Mouse (Mus musculus) lung, adult 18-20 months (tissue): ENCODE measurements around the gene Snx29.
"Not testable (repeated sequence)": the region's sequence is repeated elsewhere in the genome, so short reads cannot be mapped to it uniquely, and the experiment has no call there.

Source experiments
- DNase-seq, 2 experiments: peaks; one replicate each; pipeline ENCODE4 v3.0.0; 2022; ENCODE audit warnings: mixed read lengths in 2 of 2

Gene Snx29

DNA sequence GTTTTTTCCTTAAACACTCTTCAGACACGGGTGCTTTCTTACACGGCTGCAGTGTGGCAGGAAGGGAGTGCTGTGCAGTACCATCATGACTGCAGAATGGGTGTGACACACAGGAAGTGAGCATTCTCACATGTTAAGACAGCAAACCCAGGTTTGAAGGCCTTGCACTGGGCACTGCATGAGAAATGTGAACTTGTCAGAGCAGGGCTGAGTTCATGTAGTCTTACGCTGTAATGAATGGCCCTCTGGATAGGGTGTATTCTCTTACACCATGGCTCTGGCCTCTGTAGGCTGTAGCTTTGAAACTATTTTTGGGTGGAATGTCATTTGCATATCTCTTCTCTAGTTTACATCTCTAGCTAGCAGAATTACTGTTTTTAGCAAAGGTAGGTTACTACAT is 178.4 kb downstream of the Snx29 start:
- DNase-seq = no peak

DNA sequence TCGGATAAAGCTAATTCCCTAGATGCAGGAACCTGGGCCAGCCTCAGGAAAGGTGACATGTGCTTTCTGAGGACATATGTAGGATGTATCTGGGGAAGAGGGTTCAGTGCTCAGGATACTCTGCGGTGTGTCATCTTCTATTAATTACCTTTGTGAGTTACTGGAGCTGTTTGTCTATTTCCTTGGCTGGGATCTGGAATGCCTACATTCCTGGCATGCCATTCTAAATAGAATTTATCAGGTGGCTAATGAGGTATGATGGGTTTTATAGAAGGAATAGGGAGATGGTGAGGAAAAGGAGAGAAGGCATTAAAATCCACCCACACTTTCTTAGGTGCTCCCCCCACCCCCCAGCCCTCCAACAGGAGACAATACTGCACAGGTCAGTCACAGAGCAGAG is 178.9 kb downstream of the Snx29 start:
- DNase-seq = no peak

DNA sequence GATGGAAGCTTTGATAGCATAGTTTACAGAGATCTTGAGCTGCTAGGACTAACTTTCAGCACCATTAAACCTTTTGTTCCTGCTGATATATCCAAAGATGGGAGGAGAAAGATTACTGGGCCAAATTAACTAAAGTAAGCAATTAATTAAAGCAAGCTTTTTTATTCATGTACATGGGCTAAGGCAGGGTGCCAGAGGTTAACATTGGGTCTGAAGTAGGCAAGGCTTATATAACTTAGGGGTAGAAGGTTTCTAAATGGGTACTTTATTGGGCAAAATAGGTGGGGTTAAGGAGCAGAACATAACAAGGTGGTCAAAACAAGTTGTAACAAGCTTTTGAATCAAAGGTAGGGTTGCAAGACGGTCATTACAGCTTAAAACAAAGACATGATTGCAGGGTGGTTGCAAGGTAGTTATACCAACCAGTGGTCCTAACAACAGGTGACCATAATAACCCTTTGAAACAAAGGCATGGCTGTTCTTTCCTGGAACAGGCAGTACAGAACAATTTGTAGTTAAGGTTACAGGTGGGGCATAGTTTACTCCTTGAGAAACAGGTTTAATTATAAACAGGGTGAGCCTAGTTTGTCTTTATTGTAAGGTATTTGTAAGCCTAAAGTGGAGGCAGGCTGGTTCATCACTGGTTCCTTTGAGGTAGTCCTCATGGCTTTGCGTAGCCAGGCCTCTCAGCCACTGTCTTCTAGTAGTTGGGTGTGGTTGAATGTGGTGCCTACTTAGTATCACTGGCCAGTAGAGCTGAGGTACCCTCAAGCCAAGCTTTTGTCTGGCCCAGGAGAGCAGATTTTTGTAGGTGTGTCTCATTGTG is 182.2 kb downstream of the Snx29 start:
- no peak for DNase-seq

DNA sequence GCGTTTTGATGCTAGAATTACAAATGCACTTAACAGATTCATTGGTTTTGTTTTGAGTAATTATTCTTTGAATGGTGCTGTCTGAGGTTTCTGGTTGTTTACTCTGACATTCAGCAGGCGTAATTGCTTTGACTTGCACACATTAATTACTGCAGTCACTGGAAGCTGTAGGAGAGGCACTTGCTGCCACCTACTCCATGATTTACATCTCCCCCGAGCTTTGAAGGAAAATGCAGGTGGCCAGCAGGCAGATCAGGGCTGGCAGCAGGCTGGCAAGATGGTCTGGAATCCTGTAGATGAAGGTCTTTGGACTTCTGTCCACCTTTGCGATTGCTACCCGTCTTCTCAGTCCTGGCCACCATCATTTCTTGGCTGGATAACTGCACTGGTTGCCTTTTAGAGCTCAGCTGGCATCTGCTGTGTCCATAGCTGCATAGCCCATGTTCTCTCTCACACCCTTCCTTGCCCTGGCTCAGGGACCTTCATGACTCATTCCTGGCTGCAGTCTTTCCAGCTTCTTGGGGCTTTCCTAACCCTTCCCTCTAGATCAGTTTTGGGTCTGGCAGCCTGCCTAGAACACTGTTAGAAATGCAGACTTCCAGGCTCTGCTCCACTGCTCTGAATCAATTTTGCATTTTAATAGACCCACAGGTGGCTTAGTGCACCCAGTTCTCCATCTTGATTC is 182.9 kb downstream of the Snx29 start:
- peak; percentile 67 to 77 for DNase-seq

DNA sequence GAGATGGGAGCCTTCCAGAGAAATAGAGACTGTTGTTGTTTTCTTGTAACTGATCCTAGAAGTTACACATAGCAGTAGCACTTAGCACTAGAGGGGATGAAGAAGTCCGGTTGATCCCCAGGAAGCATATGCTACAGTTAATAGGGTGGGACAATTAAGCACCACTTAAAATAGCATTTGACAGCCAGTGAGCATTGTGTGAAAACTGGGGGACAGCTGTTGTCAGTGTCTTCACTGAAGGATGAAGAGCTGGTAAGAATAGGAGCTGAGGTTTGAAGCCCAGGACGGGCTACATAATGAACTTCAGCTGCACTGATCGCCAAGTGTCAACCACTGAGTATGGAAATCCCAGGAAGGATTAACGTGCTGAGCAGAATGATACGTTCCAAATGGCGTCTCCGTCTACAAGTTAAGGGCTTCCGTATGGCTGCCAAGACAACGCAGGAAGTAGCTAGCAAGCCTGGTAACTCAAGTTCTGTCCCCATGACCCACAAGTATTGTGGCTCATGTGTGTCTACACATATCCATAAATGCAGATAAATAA is 184.6 kb downstream of the Snx29 start:
- DNase-seq = no peak

DNA sequence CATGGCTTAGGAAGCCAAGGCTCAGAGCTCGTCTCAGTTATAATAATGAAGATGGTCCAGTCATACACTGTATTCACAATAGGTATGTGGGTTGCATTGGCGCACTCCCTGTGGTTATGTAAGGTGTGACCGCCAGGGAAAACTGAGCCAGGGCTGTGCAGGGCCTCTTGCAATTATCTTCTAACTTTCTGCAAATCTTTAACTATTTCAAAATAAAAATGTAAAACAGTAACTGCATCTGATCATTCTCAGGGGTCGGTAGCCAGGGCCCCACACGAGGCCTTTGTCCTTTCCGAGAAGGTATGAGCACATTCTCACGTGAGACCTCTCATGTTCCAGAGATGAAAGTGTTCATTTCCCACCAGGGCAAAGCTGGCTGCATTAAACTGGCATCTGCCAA is 185.6 kb downstream of the Snx29 start:
- no peak for DNase-seq

DNA sequence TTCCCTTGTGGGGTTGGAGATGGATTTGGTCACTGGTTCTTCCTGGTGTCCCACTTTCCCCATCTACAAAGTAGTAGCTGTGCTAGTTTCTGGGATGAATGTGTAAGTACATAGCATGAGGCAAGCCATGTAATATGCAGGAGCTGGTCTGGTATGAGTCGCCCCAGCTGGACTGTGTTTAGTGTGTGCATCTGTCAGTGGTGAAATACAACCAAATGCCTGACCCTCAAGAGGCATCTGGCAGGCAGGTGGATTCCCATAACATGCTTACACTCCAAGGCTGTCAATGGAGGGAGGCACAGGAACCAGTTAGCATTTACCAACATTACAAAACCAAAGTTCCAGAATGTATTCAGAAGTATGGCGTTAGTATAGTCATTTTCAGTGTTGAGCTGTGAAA is 187.7 kb downstream of the Snx29 start:
- no peak for DNase-seq

DNA sequence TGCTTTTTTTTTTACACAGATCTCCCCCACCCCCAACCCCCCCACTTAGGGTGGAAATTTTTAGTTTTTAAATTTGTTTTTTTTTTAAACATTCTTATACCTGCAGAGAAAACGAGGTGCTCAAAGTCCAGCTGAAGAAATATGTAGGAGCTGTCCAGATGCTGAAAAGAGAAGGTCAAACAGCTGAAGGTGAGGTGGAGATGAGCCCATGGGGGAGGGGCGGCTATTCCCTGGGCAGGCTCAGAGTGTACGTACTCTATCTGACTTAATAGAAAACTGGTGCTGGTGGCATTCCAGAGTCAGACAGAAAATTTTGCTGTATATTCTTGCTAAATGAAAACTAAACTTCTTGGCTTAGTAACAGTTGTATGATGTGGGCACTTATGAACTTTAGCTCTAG is 188.1 kb downstream of the Snx29 start:
- no peak for DNase-seq

DNA sequence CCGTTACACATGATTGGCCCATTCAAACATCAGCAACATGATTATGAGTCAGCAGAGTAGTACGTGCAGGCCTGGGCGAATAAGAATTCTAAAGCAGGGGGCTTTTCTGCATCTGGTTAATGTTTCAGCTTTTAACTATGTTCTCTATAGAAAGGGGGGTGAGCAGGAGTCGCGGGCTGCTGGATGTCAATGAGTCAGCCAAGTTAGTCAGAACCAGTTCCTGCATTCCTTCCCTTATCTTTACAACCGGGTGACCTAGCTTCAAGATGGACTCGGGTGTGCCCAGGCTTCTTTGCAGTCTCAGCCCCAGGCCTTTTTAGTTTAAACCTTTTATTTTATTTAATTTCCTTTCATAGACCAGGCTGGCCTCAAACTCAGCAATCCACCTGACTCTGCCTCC is 189.0 kb downstream of the Snx29 start:
- not testable (repeated sequence) for DNase-seq

DNA sequence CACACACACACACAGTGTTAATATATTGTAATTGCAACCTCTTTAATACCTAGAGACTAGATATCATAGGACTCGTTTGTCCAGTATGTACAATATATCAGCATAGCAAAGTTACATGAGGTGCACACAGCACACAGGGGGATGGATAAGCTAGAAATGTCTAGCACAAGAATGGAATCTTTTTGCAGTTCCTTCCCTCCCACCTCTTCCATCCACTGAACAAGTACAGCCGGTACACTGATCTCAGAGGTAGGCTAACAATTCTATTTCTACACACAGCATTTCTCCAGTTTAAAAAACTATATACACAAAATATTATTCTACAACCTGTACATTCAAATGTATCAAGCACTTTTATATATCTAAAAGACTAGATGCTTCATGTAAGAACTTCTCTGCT is 194.0 kb downstream of the Snx29 start:
- no peak for DNase-seq

DNA sequence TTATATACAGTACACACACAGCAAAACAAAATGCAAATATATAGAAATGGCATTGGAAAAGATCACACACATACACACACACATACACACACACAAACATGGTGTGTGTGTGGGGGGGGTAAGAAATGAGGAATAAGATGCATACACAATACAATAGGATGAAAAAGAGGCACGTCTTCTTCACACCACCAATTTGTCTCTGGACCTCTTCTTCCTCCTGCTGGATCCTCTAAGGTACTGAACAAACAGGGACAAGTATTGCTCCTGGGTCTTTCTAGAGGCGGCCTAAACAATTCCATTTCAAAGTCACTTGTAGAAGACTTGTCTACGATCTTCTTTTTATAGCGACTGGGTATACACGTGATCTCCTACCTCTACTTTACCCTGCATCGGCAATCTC is 194.7 kb downstream of the Snx29 start:
- no peak for DNase-seq

DNA sequence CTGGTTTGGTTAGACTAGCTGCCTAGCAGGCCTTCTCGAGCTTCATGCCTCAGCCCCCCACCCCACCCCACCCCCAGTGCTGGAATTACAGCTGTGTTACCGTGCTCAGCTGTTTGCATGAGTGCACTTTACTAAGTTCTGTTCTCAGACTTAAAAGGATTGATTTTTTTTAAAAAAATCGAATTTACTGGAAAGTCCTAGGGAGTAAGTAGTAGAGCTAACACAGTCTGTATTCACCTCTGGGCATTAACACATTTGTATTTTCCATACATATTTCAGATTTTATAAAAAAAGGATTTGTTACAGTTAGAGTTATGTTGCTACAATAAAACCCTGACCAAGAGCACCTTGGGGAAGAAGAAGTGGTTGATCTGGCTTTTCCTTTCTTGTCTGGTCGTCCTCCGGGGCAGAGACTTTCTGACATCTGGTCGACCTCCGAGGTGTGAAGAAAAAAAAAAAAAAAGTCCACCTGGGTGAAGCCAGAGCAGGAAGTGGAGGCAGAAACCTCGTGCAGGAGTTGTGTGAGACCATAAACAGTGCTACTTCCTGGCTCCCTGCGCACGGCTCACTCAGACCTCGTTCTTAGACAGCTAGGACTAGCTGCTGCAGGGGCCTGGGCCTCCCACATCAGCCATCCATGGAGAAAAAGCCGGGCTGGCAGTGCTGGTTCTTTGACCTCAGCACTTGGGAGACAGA is 196.2 kb downstream of the Snx29 start:
- DNase-seq = no peak

DNA sequence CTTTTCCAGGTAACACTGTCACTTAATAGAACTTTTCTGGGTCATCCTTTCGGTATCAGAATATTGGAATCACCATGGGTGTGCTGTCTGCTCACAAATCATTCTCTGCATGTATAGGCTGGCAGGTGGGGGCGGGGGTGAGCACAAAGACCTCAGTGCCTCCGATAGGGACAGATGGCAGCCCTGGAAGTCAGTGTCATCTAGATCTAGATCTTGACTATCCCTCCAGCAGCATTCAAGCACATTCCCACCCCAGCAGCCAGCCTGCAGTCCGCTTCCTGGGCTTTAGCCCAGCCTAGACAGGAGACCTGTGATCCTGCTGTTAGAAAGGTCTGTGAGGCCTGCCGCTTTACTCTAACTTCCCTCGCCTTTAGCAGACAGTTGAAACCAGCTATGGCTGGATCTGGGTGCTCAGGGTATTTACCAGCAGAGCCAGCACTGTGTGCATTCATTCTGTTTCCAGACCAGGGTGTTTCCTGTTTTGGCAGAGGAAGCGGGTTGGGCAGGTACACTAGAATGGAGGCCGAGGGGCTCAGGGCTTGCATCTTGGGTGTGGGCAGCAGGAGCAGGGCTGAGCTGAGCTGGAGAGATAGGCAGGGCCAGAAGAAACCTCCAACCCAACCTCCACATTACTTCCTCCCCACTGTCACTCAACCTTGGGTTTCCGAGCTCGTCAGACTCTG is 203.5 kb downstream of the Snx29 start:
- DNase-seq = no peak

DNA sequence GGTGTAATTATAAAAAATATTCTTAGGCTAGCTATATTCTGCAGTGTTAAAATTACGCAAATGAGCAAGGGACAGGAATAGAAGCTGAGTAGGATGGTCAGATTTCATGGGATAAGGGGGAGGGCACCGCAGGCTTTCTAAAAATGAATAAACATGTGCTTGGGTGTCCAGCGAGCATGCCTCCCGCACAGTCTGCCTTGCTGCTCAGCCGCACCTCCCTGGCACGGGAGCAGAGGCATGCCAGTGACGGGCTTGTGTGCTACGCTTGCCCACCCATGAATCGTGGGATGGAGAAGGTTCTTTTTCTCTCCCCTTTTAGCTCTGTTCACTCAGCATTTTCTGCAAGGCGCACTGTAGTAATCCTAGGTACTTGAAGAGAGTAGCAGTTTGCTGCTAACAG is 204.3 kb downstream of the Snx29 start:
- DNase-seq = no peak

DNA sequence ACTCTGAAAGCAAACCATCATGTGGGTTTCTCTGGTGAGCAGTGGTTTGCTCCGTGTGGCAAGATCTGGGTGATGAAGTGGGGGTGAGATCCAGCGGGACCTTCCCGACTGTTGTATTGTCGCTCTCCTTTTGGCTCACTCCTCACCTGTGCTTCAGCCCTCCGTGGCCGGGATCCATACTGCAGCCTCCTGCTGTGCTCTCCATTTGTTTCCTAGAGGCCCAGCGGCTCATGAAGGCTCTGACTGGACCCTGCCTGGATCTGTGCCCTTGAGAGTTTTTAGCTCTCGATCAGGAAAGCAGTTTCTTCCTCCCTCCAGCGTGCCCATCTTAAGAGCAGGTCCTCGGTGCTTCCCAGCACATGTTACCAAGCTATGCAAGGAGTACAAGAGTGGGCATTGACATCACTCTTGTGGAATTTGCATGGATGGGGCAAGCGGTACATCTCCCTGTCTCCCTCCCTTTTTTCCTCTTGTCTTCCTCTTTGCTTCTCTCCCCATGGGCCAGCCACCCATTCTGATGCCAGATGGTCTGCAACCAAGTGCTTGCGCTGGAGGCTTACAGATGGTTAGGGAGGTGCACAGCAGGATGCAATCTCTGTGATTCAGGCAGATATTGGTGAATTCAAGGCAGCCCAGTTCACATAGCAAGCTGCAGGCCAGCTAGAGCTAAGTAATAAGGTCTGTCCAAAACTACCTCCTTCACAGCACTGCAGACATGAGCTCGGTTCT is 207.9 kb downstream of the Snx29 start:
- no peak for DNase-seq

DNA sequence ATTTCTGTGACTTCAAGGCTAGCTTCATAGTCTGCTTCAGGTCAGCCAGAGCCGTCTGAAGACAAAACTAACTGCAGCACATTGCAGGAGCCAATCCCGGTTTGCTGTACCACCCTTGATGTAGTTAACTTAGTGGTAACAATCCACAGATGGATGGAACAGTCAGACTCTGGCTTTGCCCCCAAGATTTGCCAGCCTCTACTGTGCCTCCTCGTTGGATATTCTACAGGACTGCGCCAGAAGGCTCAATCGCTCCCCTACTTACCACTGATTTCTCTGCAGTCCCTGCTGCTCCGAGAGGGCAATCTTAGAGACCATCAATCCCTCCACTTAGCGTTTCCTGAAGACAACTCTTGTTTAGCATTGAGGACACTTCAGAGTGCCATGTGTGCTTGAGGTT is 208.7 kb downstream of the Snx29 start:
- DNase-seq = no peak

DNA sequence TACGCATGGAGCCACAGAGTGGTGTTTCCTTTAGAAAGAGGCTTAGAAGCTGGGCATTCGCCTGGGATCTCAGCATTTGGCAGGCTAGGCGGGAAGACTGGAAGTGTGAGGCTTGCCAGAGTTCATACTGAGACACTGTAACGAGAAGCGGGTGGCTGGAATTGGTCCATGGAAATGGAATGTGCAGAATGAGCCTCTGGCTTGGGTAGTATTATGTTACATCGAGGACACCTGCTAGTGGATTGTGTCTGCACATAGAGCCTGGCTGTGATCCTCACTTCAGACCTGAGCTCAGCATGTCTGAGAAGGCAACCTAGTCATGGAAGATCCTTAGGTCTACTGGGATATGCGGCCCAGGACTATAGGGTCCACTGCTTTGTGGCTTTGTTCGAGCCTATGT is 209.9 kb downstream of the Snx29 start:
- peak; percentile 54 to 63 for DNase-seq

DNA sequence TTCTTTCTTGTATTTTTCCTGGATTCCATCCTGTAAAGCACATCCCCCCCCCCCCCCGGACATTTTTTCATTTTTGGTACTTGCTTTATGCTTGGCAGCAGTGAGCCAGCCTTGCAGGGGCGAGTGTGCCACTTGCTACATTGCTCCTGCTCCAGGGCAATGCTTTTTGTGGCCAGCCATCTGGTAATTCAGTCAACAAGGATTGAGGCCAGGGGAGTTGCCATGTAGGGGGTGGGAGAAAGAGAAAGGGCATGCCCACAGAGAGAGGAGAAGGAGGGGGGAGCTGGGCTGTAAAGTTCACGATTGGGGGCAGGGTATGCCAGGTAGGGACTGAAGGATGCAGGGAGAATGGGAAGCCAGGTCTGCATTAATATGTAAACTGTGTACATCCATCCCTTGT is 210.7 kb downstream of the Snx29 start:
- DNase-seq = no peak

DNA sequence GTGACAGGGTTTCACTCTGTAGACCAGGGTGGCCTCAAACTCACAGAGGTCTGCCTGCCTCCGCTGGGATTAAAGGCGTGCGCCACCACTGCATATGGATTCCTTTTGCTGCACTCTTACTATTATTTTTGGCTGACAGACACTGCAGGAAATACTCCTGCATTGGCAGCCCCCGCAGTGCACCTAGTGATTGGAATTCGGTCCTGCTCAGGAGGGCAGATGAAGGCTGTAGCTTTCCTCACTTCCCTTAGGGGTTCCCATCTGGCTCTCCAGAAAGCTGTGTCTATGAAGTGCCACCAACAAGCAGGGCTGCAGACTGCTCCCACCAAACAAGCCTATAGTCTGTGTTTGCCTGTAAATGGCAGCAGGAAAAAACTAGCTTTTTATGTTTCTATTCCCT is 215.0 kb downstream of the Snx29 start:
- DNase-seq = no peak

DNA sequence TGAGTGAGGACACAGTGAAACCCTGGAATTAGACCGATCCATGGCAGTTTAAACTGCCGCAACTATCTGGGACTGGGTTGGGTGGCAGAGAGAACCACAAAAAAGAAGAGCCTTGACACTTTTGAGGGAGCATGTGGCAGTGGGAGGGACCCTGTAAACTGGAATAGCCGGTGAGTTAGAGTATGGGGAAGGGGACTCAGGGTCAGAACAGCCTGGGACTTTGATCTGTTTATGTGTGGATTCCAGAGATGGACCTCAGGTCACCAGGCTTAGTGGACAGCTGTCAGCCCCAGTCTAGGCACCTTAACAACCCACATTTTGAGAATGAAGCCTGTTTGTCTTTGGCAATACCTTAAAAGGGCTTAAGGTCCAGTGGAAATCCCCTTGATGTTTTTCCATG is 215.5 kb downstream of the Snx29 start:
- DNase-seq = no peak

DNA sequence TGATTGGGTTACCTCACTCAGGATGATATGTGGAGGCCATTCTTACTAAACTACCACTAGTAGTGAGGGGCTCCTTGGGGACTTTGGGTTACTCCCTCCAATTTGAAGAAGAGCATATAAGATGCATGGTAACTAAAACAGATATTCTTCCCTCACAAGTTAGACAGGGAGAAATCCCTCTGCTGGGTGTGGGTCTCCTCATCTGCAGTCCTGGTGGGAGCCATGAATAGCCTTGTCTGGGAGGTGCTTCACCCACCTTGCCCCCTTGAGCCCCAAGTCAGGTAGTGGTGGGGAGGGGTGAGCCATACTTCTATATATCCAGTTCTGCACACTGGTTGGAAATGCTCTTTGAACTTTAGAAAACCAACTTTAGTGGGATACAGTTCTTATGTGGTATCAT is 218.3 kb downstream of the Snx29 start:
- no peak for DNase-seq

DNA sequence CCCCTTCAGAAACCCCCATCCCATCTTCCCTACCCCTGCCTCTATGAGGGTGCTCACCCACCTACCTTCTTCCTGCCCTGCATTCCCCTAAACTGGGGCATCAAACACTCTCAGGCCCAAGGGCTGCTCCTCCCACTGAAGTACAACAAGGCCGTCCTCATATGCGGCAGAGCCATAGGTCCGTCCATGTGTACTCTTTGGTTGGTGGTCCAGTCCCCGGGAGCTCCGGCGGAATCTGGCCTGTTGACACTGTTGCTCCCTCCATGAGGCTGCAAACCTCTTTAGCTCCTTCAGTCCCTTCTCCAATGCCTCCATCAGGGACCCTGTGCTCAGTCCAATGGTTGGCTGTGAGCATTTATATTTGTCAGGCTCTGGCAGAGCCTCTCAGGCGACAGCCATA is 219.1 kb downstream of the Snx29 start:
- no peak for DNase-seq
